Mouse (Mus musculus): ENCODE results near the gene Shq1.

DNA sequence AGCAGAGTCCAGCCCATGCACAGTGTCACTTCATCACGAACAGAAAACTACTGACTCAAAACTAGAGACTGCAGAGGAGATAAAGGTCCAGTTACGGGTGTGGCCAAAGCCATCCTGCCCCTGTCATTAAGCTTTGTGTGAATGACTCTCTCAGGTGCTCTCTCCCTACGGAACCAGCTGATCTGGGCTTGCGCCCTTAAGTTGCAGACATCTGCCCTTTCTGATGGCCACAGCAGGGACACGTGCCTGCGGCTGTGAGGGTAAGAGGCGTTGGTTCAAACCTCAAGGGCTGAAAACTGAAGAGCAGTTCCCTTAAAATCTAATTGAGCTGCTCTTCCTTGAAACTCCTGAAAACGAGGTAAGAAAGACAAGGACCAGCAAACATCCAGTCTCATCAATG is 45.9 kb upstream of the Shq1 start:
- TF ChIP-seq EP300 (IDR thresholded peaks at IDR 0.05; ENCODE audit: low read depth) (no peak), CTCF (IDR thresholded peaks at IDR 0.05; ENCODE audit: low read depth) (no peak)
